Comparison of ENCODE assay signal across 8 mouse cellular contexts in the genomic region with DNA sequence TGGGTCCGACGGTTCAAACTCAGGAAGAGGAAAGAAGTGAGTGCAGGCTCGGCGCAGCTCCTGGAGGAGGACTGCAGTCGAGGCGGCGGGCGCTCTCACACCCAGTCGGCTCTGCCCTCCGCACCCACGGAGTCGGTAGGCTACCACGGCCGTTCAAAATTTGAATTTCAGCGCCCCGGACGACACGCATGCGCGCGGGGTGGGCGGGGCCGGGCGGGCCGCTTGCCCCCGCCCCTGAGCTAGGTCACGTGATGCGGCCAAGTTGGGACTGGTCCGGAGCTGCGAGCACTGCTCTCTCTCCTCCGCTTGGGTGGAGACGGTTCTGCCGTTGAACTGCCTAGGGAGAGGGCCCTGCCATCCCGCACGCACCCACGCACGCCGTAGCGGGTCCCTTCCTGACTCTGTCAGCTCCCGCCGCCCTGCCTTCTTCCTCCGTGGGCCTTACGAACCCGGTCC. TPM values are rescaled to one million over a fixed set of nuclear protein-coding genes. Genes with fewer than 3 reads are reported as not detected.
DNase-seq lines count a peak whose midpoint lies in the region; ATAC-seq lines count a peak whose summit lies in the region.

TSS of gene Anln (minus strand) at position 168 of the 456 bp plus-strand sequence.

- peak; percentile 92 to 98 for DNase-seq in adrenal gland, adult (ENCODE audit: inconsistent age in 2 of 2, low spot score in 1 of 2)
- peak; percentile 90 for DNase-seq in embryo, embryonic 10 days (ENCODE audit: low spot score)
- DNase-seq in gastrocnemius, postnatal 10 days = peak; percentile 97
- DNase-seq in induced T-regulatory cell, adult 2 months (ENCODE audit: low read depth) = peak; percentile 95
- peak; percentile 68 for DNase-seq in left cerebral cortex, adult 8-10 months (ENCODE audit: low spot score in 2 of 2)
- DNase-seq in right cerebral cortex, adult 18-20 months = peak; percentile 83
- DNase-seq in urinary bladder, postnatal 10 days (ENCODE audit: low spot score) = peak; percentile 91

- peak; percentile 90 for ATAC-seq in megakaryocyte, adult 5-6 weeks (ENCODE audit: poor library complexity, severe bottlenecking)

RNA-seq across cellular contexts. Expression of gene Anln, which starts in this region (rescaled TPM):
- total RNA-seq in gastrocnemius, postnatal 10 days (2021) = 10 to 100 TPM in 1 of 2 experiments, 1 to 10 TPM in 1; 9.6 to 13.4 TPM
- total RNA-seq in left cerebral cortex, adult 8-10 months (2022) = 10 to 100 TPM; 23.0 to 32.2 (median 24.3) TPM
- 100 and 102 TPM in 2 replicates for total RNA-seq in megakaryocyte, adult 5-6 weeks (2015)
- 73.3 and 81.7 TPM in 2 replicates for total RNA-seq in megakaryocyte, adult 5-6 weeks (2017)

Comparison
In these comparisons a context has a peak if more than half of its experiments do, and no peak if none do; other contexts are left out.
1. Peak in every context shown above with its lines: DNase-seq and ATAC-seq.